Mouse (Mus musculus) limb, embryonic 14.5 days (tissue): ENCODE data around the gene Scyl1. TPM values are rescaled to one million over a fixed set of nuclear protein-coding genes. Genes with fewer than 3 reads are reported as not detected.

Experiments
- ATAC-seq: fragments of 200-750 bp; cut with Nextera tagmentation; 2 replicates; pipeline ENCODE4 v1.8.0; 2017; ENCODE audit warnings: low read depth, moderate number of reproducible peaks, moderate TSS enrichment; ENCODE audit not compliant: low FRiP score
- DNase-seq: peaks from one replicate; pipeline ENCODE4 v3.0.0-alpha.2; 2015; ENCODE audit warnings: low spot score
- H3K27ac ChIP-seq: fragments of 300-500 bp; sonication (generic); replicated peaks from 2 replicates; pipeline ENCODE4 v1.5.1; 2014; ENCODE audit warnings: low read depth, mild to moderate bottlenecking, low read length, moderate library complexity, mixed read lengths
- H3K27me3 ChIP-seq: fragments of 300-500 bp; sonication (generic); 2 replicates; pipeline ENCODE4 v1.6.1; 2014; ENCODE audit warnings: low read length, mixed read lengths; ENCODE audit not compliant: control insufficient read depth, insufficient read depth
- H3K36me3 ChIP-seq: fragments of 300-500 bp; sonication (generic); 2 replicates; pipeline ENCODE4 v1.6.1; 2014; ENCODE audit warnings: mild to moderate bottlenecking, low read length, moderate library complexity, mixed read lengths; ENCODE audit not compliant: control insufficient read depth, insufficient read depth
- H3K4me1 ChIP-seq: fragments of 300-500 bp; sonication (generic); 2 replicates; pipeline ENCODE4 v1.6.1; 2014; ENCODE audit warnings: antibody characterized with exemption, low read length, mixed read lengths; ENCODE audit not compliant: control insufficient read depth, insufficient read depth
- H3K4me2 ChIP-seq: fragments of 300-500 bp; sonication (generic); replicated peaks from 2 replicates; pipeline ENCODE4 v1.6.1; 2014; ENCODE audit warnings: low read depth, mild to moderate bottlenecking, low read length, moderate library complexity; ENCODE audit not compliant: severe bottlenecking
- H3K4me3 ChIP-seq: fragments of 300-500 bp; sonication (generic); replicated peaks from 2 replicates; pipeline ENCODE4 v1.5.1; 2014; ENCODE audit warnings: low read length
- H3K9ac ChIP-seq: fragments of 300-500 bp; sonication (generic); 2 replicates; pipeline ENCODE4 v1.6.1; 2014; ENCODE audit warnings: mild to moderate bottlenecking, low read depth, low read length, moderate library complexity; ENCODE audit not compliant: severe bottlenecking
- H3K9me3 ChIP-seq: fragments of 300-500 bp; sonication (generic); 2 replicates; pipeline ENCODE4 v1.6.1; 2016; ENCODE audit warnings: low read length; ENCODE audit not compliant: control insufficient read depth
- POLR2A ChIP-seq: fragments of 200-500 bp; IDR thresholded peaks from 2 replicates; pipeline ENCODE4 v1.8.0; 2012; ENCODE audit warnings: inconsistent platforms, mild to moderate bottlenecking, moderate library complexity, borderline replicate concordance; ENCODE audit not compliant: insufficient read depth, insufficient read length; ENCODE audit errors: extremely low read depth
- WGBS: fragments of 180-500 bp; shearing (Covaris S2); extraction: QIAGEN DNeasy Blood & Tissue Kit; methylation state at CpG from one replicate; pipeline ENCODE4 v1.1.7; 2014; 5-methylcytosine and 5-hydroxymethylcytosine counted together
- polyA plus RNA-seq, 2 experiments: library from polyadenylated mRNA; depleted of rRNA in 1 of 2; stranded (reverse) in 1 of 2; unstranded in 1 of 2; fragments of >200 nt; fragmentation: Nextera tagmentation in 1 of 2; extraction: Ambion mirVana in 1 of 2; gene quantifications; 2 replicates each; pipeline versions ENCODE4 v1.2.1 to v1.2.3; 2012 to 2014

The Scyl1 gene
- polyA plus RNA-seq, 2 experiments, result 81.1 to 152 TPM

- DNase-seq (peak; percentile 61), ATAC-seq (peak; percentile 58)
- Histone ChIP-seq H3K27ac (peak overlapping the region; percentile 75), H3K9ac (0 out of 2 replicates have a peak overlapping the region, but pooled peaks have one; percentile 14), H3K4me1 (peaks cover 63% of the 10 kb centered on the region), H3K4me3 (no peak overlapping the region), H3K4me2 (no peak overlapping the region), H3K27me3 (no peaks in the 10 kb centered on the region), H3K36me3 (no peaks in the 10 kb centered on the region), H3K9me3 (no peaks in the 10 kb centered on the region)
- TF ChIP-seq POLR2A, result no peak
- 35% methylated on average over 11 of the region's 11 CpGs for WGBS
These were observed 39.1 kb upstream of the Scyl1 start for GRCm38 (mm10) chr19:5810103-5810839.

DNA sequence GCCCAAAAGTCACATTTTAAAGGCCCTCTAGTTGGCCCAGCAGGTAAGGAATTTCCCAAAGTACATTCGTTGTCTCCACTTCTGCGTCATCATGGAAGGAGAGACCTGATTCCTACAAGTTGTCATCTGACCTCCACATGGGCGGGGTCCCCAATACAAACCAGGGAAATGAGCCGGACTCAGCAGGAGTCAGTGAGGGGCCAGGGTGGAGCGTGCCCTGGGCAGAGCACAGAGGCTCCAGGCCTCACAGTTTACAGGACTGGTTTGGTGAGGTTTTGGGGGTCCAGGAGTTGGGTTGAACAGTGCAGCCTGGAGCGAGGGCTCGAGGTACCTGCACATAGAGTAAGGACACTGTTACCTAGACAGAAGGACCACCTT lies 38.5 kb upstream of the Scyl1 start:
- 0 out of 2 replicates have a peak overlapping the region, but pooled peaks have one; percentile 14 for H3K9ac ChIP-seq
- H3K4me1 ChIP-seq, result peaks cover 61% of the 10 kb centered on the region
- H3K36me3 ChIP-seq, result no peaks in the 10 kb centered on the region
- peak; percentile 13 for DNase-seq
- no peaks in the 10 kb centered on the region for H3K9me3 ChIP-seq
- no peak overlapping the region for H3K4me3 ChIP-seq
- WGBS, result 36% methylated on average over 7 of the region's 7 CpGs
- peak overlapping the region; percentile 75 for H3K27ac ChIP-seq
- no peak for ATAC-seq
- no peak overlapping the region for H3K4me2 ChIP-seq
- H3K27me3 ChIP-seq, result no peaks in the 10 kb centered on the region
- TF ChIP-seq POLR2A, result no peak

GRCm38 (mm10) chr19:5808955-5809711 lies 37.9 kb upstream of the Scyl1 start:
- Histone ChIP-seq H3K4me2 (no peak overlapping the region), H3K27me3 (no peaks in the 10 kb centered on the region), H3K36me3 (no peaks in the 10 kb centered on the region), H3K4me3 (no peak overlapping the region), H3K9me3 (no peaks in the 10 kb centered on the region), H3K27ac (peak overlapping the region; percentile 75), H3K9ac (no peak overlapping the region), H3K4me1 (peaks cover 65% of the 10 kb centered on the region)
- ATAC-seq, result no peak
- no peak for TF ChIP-seq POLR2A
- WGBS, result 51% methylated on average over 14 of the region's 14 CpGs
- peak; percentile 44 for DNase-seq

DNA sequence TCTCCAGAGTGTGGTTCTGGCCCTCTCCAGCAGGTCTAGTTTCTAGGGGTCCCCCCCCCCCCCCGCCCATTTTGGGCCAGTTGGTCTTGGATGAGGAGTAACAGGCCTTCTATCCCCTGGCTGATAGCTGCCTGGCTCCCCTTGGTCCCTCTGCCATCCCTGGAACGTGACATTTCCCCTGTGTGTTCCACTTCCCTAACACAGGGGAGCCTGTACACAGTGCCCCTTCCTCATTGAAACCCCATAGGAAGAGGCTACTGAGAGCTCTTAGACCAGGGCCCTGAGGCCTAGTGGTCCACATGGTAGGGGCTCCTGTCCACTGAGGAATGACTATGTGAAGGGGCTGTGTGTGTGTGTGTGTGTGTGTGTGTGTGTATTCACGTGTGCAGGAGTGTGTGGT lies 36.5 kb upstream of the Scyl1 start:
- H3K9ac ChIP-seq, result no peak overlapping the region
- peaks cover 63% of the 10 kb centered on the region for H3K4me1 ChIP-seq
- no peak for TF ChIP-seq POLR2A
- no peaks in the 10 kb centered on the region for H3K27me3 ChIP-seq
- no peak overlapping the region for H3K4me2 ChIP-seq
- ATAC-seq (no peak), DNase-seq (no peak)
- no peak overlapping the region for H3K4me3 ChIP-seq
- H3K27ac ChIP-seq, result no peak overlapping the region
- no peaks in the 10 kb centered on the region for H3K36me3 ChIP-seq
- 73% methylated on average over 1 of the region's 3 CpGs for WGBS
- no peaks in the 10 kb centered on the region for H3K9me3 ChIP-seq

- ATAC-seq (no peak), DNase-seq (no peak)
- no peaks in the 10 kb centered on the region for H3K27me3 ChIP-seq
- H3K4me3 ChIP-seq, result no peak overlapping the region
- H3K4me1 ChIP-seq, result peaks cover 54% of the 10 kb centered on the region
- H3K4me2 ChIP-seq, result no peak overlapping the region
- H3K27ac ChIP-seq, result peak overlapping the region; percentile 71; the same call in 1 of the 2 replicates
- WGBS, result 46% methylated on average over 6 of the region's 6 CpGs
- no peaks in the 10 kb centered on the region for H3K9me3 ChIP-seq
- peak overlapping the region; percentile 14; the same call in 1 of the 2 replicates for H3K9ac ChIP-seq
- no peaks in the 10 kb centered on the region for H3K36me3 ChIP-seq
- no peak for TF ChIP-seq POLR2A
These were observed 35.6 kb upstream of the Scyl1 start for GRCm38 (mm10) chr19:5806809-5807205.
